Mouse (Mus musculus) layer of hippocampus, adult 2 months (tissue): ENCODE results near the gene Mxra7. TPM values are rescaled to one million over a fixed set of nuclear protein-coding genes. Genes with fewer than 3 reads are reported as not detected.

Source experiments
- DNase-seq, 2 experiments: peaks; one replicate each; pipeline ENCODE4 v3.0.0; 2022; ENCODE audit warnings: low spot score in 2 of 2
- H3K27ac ChIP-seq: fragments of 200-600 bp; 2 replicates; pipeline ENCODE4 v1.8.1; 2022
- H3K4me3 ChIP-seq: fragments of 200-600 bp; 2 replicates; pipeline ENCODE4 v1.8.1; 2022; ENCODE audit warnings: mild to moderate bottlenecking
- CTCF ChIP-seq: fragments of 200-600 bp; conservative IDR thresholded peaks from 2 replicates; pipeline ENCODE4 v1.8.1; 2022; ENCODE audit warnings: antibody characterized with exemption, mild to moderate bottlenecking, moderate library complexity
- total RNA-seq, 2 experiments: library from RNA; stranded (reverse); gene quantifications; 2 replicates each; pipeline ENCODE4 v1.2.3; 2021

Mxra7 gene
- total RNA-seq, 2 experiments from 2014 or later: 20.0 to 23.4 TPM

DNA sequence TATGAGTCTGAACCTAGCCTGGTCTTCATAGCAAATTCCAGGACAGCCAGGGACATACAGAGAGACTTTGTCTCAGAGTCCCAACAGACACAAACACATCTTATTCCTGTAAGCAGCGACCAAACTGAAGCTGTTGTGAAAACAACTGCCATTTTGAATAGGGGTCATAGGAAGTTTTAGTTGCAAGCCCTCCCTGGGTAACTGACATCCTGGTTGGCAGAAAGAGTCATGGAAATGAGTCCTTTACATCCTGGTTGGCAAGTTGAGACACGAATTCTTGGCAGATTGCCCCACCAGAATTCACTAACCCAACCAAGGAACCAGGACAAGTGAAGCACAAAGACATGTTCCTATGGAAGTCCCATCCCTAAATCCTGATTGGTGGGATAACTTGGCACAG, 54.6 kb downstream of the Mxra7 start:
- Histone ChIP-seq H3K27ac (no peak overlapping the region), H3K4me3 (no peak overlapping the region)
- no peak for TF ChIP-seq CTCF
- DNase-seq: no peak

DNA sequence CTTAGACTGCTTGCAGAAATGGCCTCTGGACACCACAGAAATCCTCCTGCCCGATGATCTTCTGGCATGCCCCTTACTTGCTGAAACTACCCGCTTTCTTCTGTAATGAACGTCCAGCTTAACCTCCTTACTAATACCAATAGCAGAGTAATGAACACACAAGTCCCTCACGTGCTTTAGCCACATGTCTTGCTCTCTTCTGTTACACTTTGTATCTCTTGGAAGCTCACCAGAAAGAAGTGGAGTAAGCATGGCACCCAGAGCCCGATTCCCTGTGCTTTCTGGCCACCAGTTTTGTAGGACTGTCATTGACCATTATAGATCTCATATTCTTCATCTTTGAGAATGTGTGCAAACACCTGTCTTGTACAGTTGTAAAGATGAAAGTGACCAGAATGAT, 58.0 kb downstream of the Mxra7 start:
- DNase-seq: no peak
- H3K27ac ChIP-seq: no peak overlapping the region
- TF ChIP-seq CTCF: no peak
- no peak overlapping the region for H3K4me3 ChIP-seq

DNA sequence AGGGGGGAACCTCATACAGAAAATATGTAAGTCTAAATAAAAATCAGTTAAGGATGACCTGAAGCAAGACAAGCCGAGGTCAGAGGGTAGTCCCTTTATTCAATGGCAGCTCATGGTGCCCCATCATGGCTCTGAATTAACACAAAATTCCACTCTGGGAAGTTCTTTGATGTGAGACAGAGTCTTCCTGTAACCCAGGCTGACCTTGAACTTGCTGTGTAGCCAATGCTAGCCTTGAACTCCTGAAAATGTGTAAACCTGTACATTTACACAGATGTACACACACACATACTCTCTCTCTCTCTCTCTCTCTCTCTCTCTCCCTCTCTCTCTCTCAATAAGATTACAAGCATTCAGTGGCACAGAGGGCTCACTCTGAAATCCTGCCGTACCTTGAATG, 62.9 kb downstream of the Mxra7 start:
- Histone ChIP-seq H3K27ac (no peak overlapping the region), H3K4me3 (no peak overlapping the region)
- no peak for TF ChIP-seq CTCF
- no peak for DNase-seq

DNA sequence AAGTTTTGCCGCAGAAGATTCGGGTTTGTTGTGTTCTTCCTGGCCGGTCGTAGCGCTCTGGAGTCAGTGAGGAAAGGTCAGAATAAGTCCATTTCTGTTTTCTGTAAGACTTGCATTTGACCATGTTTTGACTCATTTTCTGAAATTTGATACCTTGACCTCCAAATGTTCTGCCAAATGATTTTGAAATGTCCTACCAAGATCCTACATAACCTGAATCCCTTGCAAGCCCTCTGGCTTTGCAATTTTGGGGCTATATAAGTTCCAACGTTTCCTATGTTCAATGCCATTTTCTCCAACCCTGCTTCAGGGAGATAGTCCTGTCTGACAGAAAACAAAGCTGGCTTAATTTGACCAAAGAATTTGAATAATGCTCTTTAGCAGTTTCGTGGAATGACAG, 63.5 kb downstream of the Mxra7 start:
- no peak overlapping the region for H3K27ac ChIP-seq
- no peak overlapping the region for H3K4me3 ChIP-seq
- TF ChIP-seq CTCF: no peak
- DNase-seq: no peak

DNA sequence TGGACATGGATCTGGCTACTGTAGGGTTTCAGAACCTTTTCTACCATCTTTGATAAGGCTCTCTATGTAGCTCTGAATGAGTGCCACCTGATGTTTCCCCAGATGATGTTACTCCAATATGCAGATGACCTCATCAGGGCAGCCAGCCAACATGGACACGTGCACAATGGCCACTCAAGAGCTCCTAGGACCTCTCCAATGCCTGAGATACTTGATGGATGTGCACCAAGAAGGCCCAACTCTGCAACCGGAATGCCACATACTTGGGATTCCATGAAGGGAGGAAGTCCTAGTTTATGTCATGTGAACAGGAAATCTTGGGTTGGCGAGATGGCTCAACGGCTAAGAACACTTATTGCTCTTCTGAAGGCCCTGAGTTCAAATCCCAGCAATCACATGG, 72.7 kb downstream of the Mxra7 start:
- DNase-seq: no peak
- Histone ChIP-seq H3K27ac (no peak overlapping the region), H3K4me3 (no peak overlapping the region)
- TF ChIP-seq CTCF: no peak

DNA sequence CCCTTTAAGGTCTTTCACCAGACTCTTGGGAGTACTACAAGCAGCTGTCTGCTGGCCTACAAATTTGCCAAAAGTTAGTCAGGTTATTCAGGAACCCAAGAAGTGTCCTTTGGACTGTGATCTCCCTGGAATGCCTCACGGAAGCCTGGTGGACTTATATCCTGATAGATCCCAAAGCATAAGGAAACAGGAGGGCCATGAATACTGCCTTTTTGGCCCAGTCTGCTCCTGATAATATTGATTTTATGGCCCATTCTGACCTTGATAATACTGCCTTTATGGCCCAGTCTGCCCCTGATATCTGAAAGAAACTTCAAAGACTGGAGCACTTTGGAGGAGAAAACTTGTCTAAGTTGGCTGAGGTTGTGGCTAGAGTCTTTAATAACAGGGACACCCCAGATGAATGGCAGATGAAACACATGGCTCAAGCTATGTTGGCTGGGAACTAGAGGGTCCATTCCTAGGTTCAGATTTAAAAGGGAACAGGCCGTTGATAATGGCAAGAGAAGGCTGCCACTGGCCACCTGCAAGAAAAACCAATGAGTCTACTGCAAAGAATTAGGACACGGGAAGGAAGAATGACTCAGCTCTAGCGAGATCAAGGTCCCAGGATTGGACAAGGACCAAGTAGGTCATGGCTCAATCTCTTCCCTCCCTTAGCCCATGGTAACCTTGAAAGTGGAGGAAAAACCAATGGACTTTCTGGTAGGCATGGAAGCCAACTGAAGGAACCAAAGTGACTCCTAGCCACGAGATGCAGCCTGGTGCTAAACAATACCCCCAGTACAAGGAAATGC, 74.0 kb downstream of the Mxra7 start:
- Histone ChIP-seq H3K4me3 (no peak overlapping the region), H3K27ac (no peak overlapping the region)
- no peak for TF ChIP-seq CTCF
- no peak for DNase-seq

Other genes starting within 250 kb of the Mxra7 start
- gene Ube2o, start 246.6 kb downstream of the Mxra7 start, total RNA-seq: 100 to 1,000 TPM in 1 of 2 experiments, 10 to 100 TPM in 1; 93.7 to 101 TPM
- 1 to 10 TPM in 1 of 2 experiments, under 1 TPM in 1; 0.27 to 1.2 TPM for gene Aanat, start 241.6 kb downstream of the Mxra7 start, total RNA-seq
- 1 to 10 TPM; 1.4 to 1.6 TPM for gene Rhbdf2, start 201.0 kb downstream of the Mxra7 start, total RNA-seq
- gene Prcd, start 174.5 kb downstream of the Mxra7 start, total RNA-seq: 1 to 10 TPM; 5.6 to 5.7 TPM
- gene Cygb, start 173.7 kb downstream of the Mxra7 start, total RNA-seq: 10 to 100 TPM; 71.9 to 73.5 TPM
- gene St6galnac1, start 52.5 kb downstream of the Mxra7 start, total RNA-seq: not detected
- gene Mettl23, start 15.2 kb upstream of the Mxra7 start, total RNA-seq: 10 to 100 TPM; 23.0 to 26.8 TPM
- 10 to 100 TPM; 26.2 to 32.2 TPM for gene Jmjd6, start 15.4 kb upstream of the Mxra7 start, total RNA-seq
- gene Mfsd11, start 24.4 kb upstream of the Mxra7 start, total RNA-seq: 10 to 100 TPM; 41.0 to 41.6 TPM
- 100 to 1,000 TPM; 163 to 180 TPM for gene Srsf2, start 25.0 kb upstream of the Mxra7 start, total RNA-seq
- gene Mgat5b, start 90.8 kb upstream of the Mxra7 start, total RNA-seq: 10 to 100 TPM; 51.0 to 51.2 TPM